Mouse (Mus musculus): ENCODE data around the gene B430305J03Rik. TPM values are rescaled to one million over a fixed set of nuclear protein-coding genes. Genes with fewer than 3 reads are reported as not detected.

B430305J03Rik gene
- total RNA-seq (2014; rRNA removed; ENCODE audit: low replicate concordance) (0.04 TPM in 1 of 2 replicates, not detected in the other), polyA plus RNA-seq (2015; fragmentation: Nextera tagmentation; extraction: Ambion mirVana) (not detected in 2 replicates)

DNA sequence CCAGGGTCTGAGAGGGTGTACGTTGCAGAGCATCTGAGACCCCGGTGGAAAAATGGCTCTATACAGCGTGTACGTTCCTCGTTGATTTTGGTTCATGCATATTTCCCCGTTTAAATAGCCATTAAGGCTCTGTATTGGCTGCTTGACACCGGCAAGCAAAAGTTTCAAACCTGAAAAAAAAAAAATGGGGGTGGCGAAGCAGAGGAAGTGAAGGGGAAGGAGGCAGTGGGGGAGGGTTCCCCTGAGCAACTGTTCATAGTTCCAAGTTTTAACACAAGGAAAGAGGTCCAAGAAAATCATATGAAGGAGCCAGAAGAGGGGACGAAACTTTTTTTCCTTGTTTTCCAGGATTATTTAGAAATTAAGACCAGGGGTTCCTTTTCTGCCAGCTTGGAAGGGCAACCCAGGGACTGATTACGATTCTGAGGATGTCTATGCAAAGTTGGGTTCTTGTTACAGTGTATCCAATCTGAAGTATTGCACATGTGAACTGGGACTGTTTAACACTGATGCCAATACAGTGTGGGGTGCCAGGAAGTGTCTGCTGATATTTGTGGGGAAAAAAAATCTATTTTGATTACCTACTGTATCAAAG is at the start of gene B430305J03Rik:
TSS of gene B430305J03Rik (minus strand) at position 173 of the 595 bp plus-strand sequence.
- TF ChIP-seq CTCF (IDR thresholded peaks at IDR 0.05; ENCODE audit: low read depth) = no peak
- no peak for TF ChIP-seq EP300 (IDR thresholded peaks at IDR 0.05; ENCODE audit: low read depth)
- ATAC-seq (ENCODE audit: insufficient read depth, low read depth) (no peak), DNase-seq (ENCODE audit: low spot score) (peak; percentile 37)
- WGBS = 2% methylated on average over 10 of the region's 10 CpGs
- H3K27ac ChIP-seq (ENCODE audit: low read depth) = peak within 1 kb of the TSS; percentile 95
- peak within 1 kb of the TSS; percentile 94 for H3K4me2 ChIP-seq (ENCODE audit: low read depth, low read length)
- peaks cover 10% of the 10 kb centered on the region; the same call in 1 of the 2 replicates for H3K4me1 ChIP-seq (ENCODE audit: control insufficient read depth, insufficient read depth)
- peak within 1 kb of the TSS; percentile 65 for H3K9ac ChIP-seq (replicated peaks; ENCODE audit: low read depth, low read length)
- H3K27me3 ChIP-seq (ENCODE audit: control insufficient read depth, insufficient read depth, low read length) = no peaks in the 10 kb centered on the region
- no peaks in the 10 kb centered on the region for H3K36me3 ChIP-seq (replicated peaks; ENCODE audit: control insufficient read depth, insufficient read depth, low read length)
- peak within 1 kb of the TSS; percentile 81 for H3K4me3 ChIP-seq (ENCODE audit: low read depth, low read length)
- no peaks in the 10 kb centered on the region for H3K9me3 ChIP-seq (replicated peaks; ENCODE audit: control insufficient read depth, low read length)

DNA sequence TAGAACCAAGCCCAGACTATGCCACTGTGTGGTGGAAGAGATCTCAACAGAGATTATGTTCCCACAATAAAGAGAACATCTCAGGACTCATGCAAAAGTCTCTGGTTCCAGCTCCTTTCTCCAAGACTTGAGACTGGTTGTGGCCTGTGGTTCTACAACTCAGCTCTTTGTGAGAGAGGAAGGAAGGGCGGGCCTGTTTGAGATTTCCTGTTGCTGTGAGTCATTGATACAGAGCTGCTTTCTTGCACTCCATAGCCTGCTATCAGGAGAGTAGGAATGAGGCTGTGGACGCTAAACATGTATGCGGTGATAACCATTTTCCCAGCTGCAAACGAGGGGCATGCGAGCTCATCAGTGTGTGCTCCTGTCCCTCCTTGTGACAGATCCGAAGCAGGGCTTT is 43.9 kb upstream of the B430305J03Rik start:
- no peaks in the 10 kb centered on the region for H3K9me3 ChIP-seq (replicated peaks; ENCODE audit: control insufficient read depth, low read length)
- ATAC-seq (ENCODE audit: insufficient read depth, low read depth) (peak; percentile 57), DNase-seq (ENCODE audit: low spot score) (peak; percentile 48)
- H3K36me3 ChIP-seq (replicated peaks; ENCODE audit: control insufficient read depth, insufficient read depth, low read length) = no peaks in the 10 kb centered on the region
- H3K27me3 ChIP-seq (ENCODE audit: control insufficient read depth, insufficient read depth, low read length) = no peaks in the 10 kb centered on the region
- H3K9ac ChIP-seq (replicated peaks; ENCODE audit: low read depth, low read length) = no peak overlapping the region
- no peak overlapping the region for H3K4me2 ChIP-seq (ENCODE audit: low read depth, low read length)
- TF ChIP-seq EP300 (IDR thresholded peaks at IDR 0.05; ENCODE audit: low read depth) (no peak), CTCF (IDR thresholded peaks at IDR 0.05; ENCODE audit: low read depth) (no peak)
- no peak overlapping the region for H3K4me3 ChIP-seq (ENCODE audit: low read depth, low read length)
- peak overlapping the region; percentile 67 for H3K27ac ChIP-seq (ENCODE audit: low read depth)
- WGBS = 34% methylated on average over 6 of the region's 6 CpGs
- no peaks in the 10 kb centered on the region for H3K4me1 ChIP-seq (ENCODE audit: control insufficient read depth, insufficient read depth)

- WGBS = 77% methylated on average over 4 of the region's 4 CpGs
- Histone ChIP-seq H3K9ac (replicated peaks; ENCODE audit: low read depth, low read length) (no peak overlapping the region), H3K4me2 (ENCODE audit: low read depth, low read length) (no peak overlapping the region), H3K9me3 (replicated peaks; ENCODE audit: control insufficient read depth, low read length) (no peaks in the 10 kb centered on the region), H3K4me3 (ENCODE audit: low read depth, low read length) (no peak overlapping the region), H3K27ac (ENCODE audit: low read depth) (no peak overlapping the region), H3K36me3 (replicated peaks; ENCODE audit: control insufficient read depth, insufficient read depth, low read length) (no peaks in the 10 kb centered on the region), H3K27me3 (ENCODE audit: control insufficient read depth, insufficient read depth, low read length) (no peaks in the 10 kb centered on the region), H3K4me1 (ENCODE audit: control insufficient read depth, insufficient read depth) (no peaks in the 10 kb centered on the region)
- no peak for TF ChIP-seq CTCF (IDR thresholded peaks at IDR 0.05; ENCODE audit: low read depth)
- no peak for TF ChIP-seq EP300 (IDR thresholded peaks at IDR 0.05; ENCODE audit: low read depth)
- ATAC-seq (ENCODE audit: insufficient read depth, low read depth) = no peak
- no peak for DNase-seq (ENCODE audit: low spot score)
These were observed 41.2 kb upstream of the B430305J03Rik start for GRCm38 (mm10) chr3:61406921-61407320.

DNA sequence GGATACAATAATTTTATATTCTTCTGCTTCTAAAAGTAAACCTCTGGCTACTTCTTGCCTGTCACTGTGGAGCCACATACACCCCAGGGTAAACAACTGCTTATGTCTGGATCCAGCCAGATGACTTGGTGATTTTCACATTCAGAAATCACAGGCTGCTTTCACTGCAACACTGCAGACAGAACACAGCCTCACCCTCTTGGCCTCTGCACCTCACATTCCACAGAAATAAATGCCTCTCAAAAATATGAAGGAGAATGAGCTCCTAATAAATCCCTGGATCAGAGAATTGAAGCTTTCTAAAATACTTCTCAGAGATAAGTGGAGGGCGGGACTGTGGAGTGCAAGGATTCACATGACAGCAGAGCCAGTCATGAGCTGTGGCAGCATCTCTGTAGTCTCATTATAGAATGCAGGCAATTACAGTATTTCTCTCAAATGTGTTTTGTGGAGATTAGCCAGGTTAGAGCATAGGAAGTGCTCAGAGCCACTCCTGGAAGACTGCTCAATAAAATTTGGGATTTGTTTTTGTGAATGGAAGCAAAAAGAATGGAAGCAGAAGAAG is 35.2 kb upstream of the B430305J03Rik start:
- Histone ChIP-seq H3K36me3 (replicated peaks; ENCODE audit: control insufficient read depth, insufficient read depth, low read length) (no peaks in the 10 kb centered on the region), H3K9me3 (replicated peaks; ENCODE audit: control insufficient read depth, low read length) (no peaks in the 10 kb centered on the region), H3K27ac (ENCODE audit: low read depth) (no peak overlapping the region), H3K4me1 (ENCODE audit: control insufficient read depth, insufficient read depth) (no peaks in the 10 kb centered on the region), H3K27me3 (ENCODE audit: control insufficient read depth, insufficient read depth, low read length) (no peaks in the 10 kb centered on the region), H3K4me2 (ENCODE audit: low read depth, low read length) (no peak overlapping the region), H3K4me3 (ENCODE audit: low read depth, low read length) (no peak overlapping the region), H3K9ac (replicated peaks; ENCODE audit: low read depth, low read length) (no peak overlapping the region)
- no peak for TF ChIP-seq CTCF (IDR thresholded peaks at IDR 0.05; ENCODE audit: low read depth)
- TF ChIP-seq EP300 (IDR thresholded peaks at IDR 0.05; ENCODE audit: low read depth) = no peak
- WGBS = 33% methylated on average over 1 of the region's 1 CpGs
- DNase-seq (ENCODE audit: low spot score) (no peak), ATAC-seq (ENCODE audit: insufficient read depth, low read depth) (no peak)

- TF ChIP-seq CTCF (IDR thresholded peaks at IDR 0.05; ENCODE audit: low read depth) (no peak), EP300 (IDR thresholded peaks at IDR 0.05; ENCODE audit: low read depth) (no peak)
- no peaks in the 10 kb centered on the region for H3K9me3 ChIP-seq (replicated peaks; ENCODE audit: control insufficient read depth, low read length)
- H3K4me3 ChIP-seq (ENCODE audit: low read depth, low read length) = no peak overlapping the region
- no peak for ATAC-seq (ENCODE audit: insufficient read depth, low read depth)
- H3K27me3 ChIP-seq (ENCODE audit: control insufficient read depth, insufficient read depth, low read length) = no peaks in the 10 kb centered on the region
- no peaks in the 10 kb centered on the region for H3K4me1 ChIP-seq (ENCODE audit: control insufficient read depth, insufficient read depth)
- no peaks in the 10 kb centered on the region for H3K36me3 ChIP-seq (replicated peaks; ENCODE audit: control insufficient read depth, insufficient read depth, low read length)
- 78% methylated on average over 2 of the region's 2 CpGs for WGBS
- H3K9ac ChIP-seq (replicated peaks; ENCODE audit: low read depth, low read length) = no peak overlapping the region
- no peak for DNase-seq (ENCODE audit: low spot score)
- H3K4me2 ChIP-seq (ENCODE audit: low read depth, low read length) = no peak overlapping the region
- H3K27ac ChIP-seq (ENCODE audit: low read depth) = no peak overlapping the region
These were observed 31.0 kb upstream of the B430305J03Rik start for GRCm38 (mm10) chr3:61396728-61397127.
